9 mouse cellular contexts compared by ENCODE assay signal in genomic region chr8:120370461-120370860, GRCm38 (mm10).
A peak's percentile ranks its signal among the peaks of the same experiment; 100 is the strongest.
DNase-seq lines count a peak whose midpoint lies in the region; ATAC-seq and TF ChIP-seq lines count a peak whose summit lies in the region.
"Had no signal": no experiment of that assay in that cellular context is flagged by ENCODE, and none has a peak within 500 bp of the region (broad histone marks: within the 10 kb centered on the region; RNA-seq: fewer than 3 reads in every experiment).

No protein-coding gene starts in this region.

- no peak overlapping the region for H3K4me3 ChIP-seq in heart, embryonic 12.5 days
- H3K4me3 ChIP-seq in lung, embryonic 16.5 days (ENCODE audit: low read length): no peak overlapping the region
- H3K4me3 ChIP-seq in small intestine, adult 2 months (ENCODE audit: low read depth, low read length): no peak overlapping the region
- H3K4me3 ChIP-seq in cerebellum, adult 2 months (replicated peaks; ENCODE audit: insufficient read depth, low read depth, low read length): no peak overlapping the region

- ATAC-seq in heart, embryonic 12.5 days (ENCODE audit: insufficient number of reproducible peaks, low FRiP score): no peak
- ATAC-seq in lung, embryonic 16.5 days (ENCODE audit: low read depth): no peak
- ATAC-seq in frontal cortex, adult (ENCODE audit: low TSS enrichment): no peak

- 57% methylated on average over 4 of the region's 4 CpGs for WGBS in heart, embryonic 12.5 days
- 66% methylated on average over 4 of the region's 4 CpGs for WGBS in lung, embryonic 16.5 days
- WGBS in small intestine, adult 2 months: 80% methylated on average over 4 of the region's 4 CpGs
- 91% methylated on average over 4 of the region's 4 CpGs for WGBS in cerebellum, adult 2 months

- H3K4me1 ChIP-seq in heart, embryonic 12.5 days (replicated peaks): peaks cover 96% of the 10 kb centered on the region
- peaks cover 56% of the 10 kb centered on the region for H3K4me1 ChIP-seq in lung, embryonic 16.5 days (replicated peaks; ENCODE audit: control insufficient read depth, insufficient read depth, low read length)
- H3K4me1 ChIP-seq in small intestine, adult 2 months (ENCODE audit: control insufficient read depth, insufficient read depth, insufficient read length, low read length): peaks cover 76% of the 10 kb centered on the region
- H3K4me1 ChIP-seq in cerebellum, adult 2 months (ENCODE audit: control insufficient read depth, insufficient read depth, low read length): peaks cover 31% of the 10 kb centered on the region

- H3K9ac ChIP-seq in heart, embryonic 12.5 days: peak overlapping the region; percentile 42
- no peak overlapping the region for H3K9ac ChIP-seq in lung, embryonic 16.5 days (ENCODE audit: low read length)

- no peak for DNase-seq in heart, adult 18-20 months
- DNase-seq in lung, postnatal 36 days: no peak
- peak; percentile 63 for DNase-seq in c-Kit-positive CD71-positive TER-119-negative erythroid progenitor cells, embryonic 14.5 days (ENCODE audit: low read depth)
- no peak for DNase-seq in cerebellum, adult 2 months
- DNase-seq: thymus, adult 2 months had no signal

- no peak for TF ChIP-seq POLR2A in small intestine, adult 2 months (IDR thresholded peaks at IDR 0.05; ENCODE audit: low read depth, low read length)
- TF ChIP-seq POLR2A in cerebellum, adult 2 months (IDR thresholded peaks at IDR 0.05; ENCODE audit: borderline replicate concordance, insufficient read depth, low read length): no peak

- TF ChIP-seq CTCF in small intestine, adult 2 months (IDR thresholded peaks at IDR 0.05; ENCODE audit: extremely low read depth, insufficient read length, insufficient replicate concordance, low read depth, low read length): no peak
- no peak for TF ChIP-seq CTCF in cerebellum, adult 2 months (IDR thresholded peaks at IDR 0.05; ENCODE audit: borderline replicate concordance, insufficient read depth, low read depth, low read length)

- 0 out of 2 replicates have a peak overlapping the region, but pooled peaks have one; percentile 41 for H3K4me2 ChIP-seq in heart, embryonic 12.5 days
- H3K4me2 ChIP-seq in lung, embryonic 16.5 days (ENCODE audit: low read depth, low read length): no peak overlapping the region

- peak overlapping the region; percentile 80 for H3K27ac ChIP-seq in heart, embryonic 12.5 days (ENCODE audit: poor library complexity, severe bottlenecking)
- peak overlapping the region; percentile 14; the same call in 1 of the 2 replicates for H3K27ac ChIP-seq in lung, embryonic 16.5 days (ENCODE audit: low read length)
- H3K27ac ChIP-seq in small intestine, adult 2 months (ENCODE audit: insufficient read depth, low read depth, low read length): peak overlapping the region; percentile 18; the same call in 1 of the 2 replicates
- no peak overlapping the region for H3K27ac ChIP-seq in cerebellum, adult 2 months (ENCODE audit: insufficient read depth, low read length)

- H3K36me3 ChIP-seq in heart, embryonic 12.5 days: no peaks in the 10 kb centered on the region
- no peaks in the 10 kb centered on the region for H3K36me3 ChIP-seq in lung, embryonic 16.5 days (ENCODE audit: control insufficient read depth, insufficient read depth, low read length)
- H3K36me3 ChIP-seq in small intestine, adult 2 months (ENCODE audit: control insufficient read depth, insufficient read depth, low read length): no peaks in the 10 kb centered on the region

- H3K9me3 ChIP-seq in heart, embryonic 12.5 days (replicated peaks): no peaks in the 10 kb centered on the region
- H3K9me3 ChIP-seq in lung, embryonic 16.5 days (ENCODE audit: control insufficient read depth, low read length): no peaks in the 10 kb centered on the region

- no peaks in the 10 kb centered on the region for H3K27me3 ChIP-seq in heart, embryonic 12.5 days (replicated peaks)
- no peaks in the 10 kb centered on the region for H3K27me3 ChIP-seq in lung, embryonic 16.5 days (ENCODE audit: control insufficient read depth, insufficient read depth, low read depth, low read length)
- no peaks in the 10 kb centered on the region for H3K27me3 ChIP-seq in small intestine, adult 2 months (ENCODE audit: control insufficient read depth, insufficient read depth, low read length)
- H3K27me3 ChIP-seq in cerebellum, adult 2 months (ENCODE audit: control insufficient read depth, insufficient read depth, low read length): no peaks in the 10 kb centered on the region
